Mouse (Mus musculus) CH12.LX (cell line): Measurements from ENCODE around the gene Tmem204. TPM values are rescaled to one million over a fixed set of nuclear protein-coding genes. Genes with fewer than 3 reads are reported as not detected.
"Not testable (repeated sequence)": the region's sequence is repeated elsewhere in the genome, so short reads cannot be mapped to it uniquely, and the experiment has no call there.

ENCODE experiments used
- DNase-seq: peaks from one replicate; pipeline ENCODE4 v3.0.0-alpha.2; 2013; ENCODE audit errors: extremely low read depth
- H3K27ac ChIP-seq: 2 replicates; pipeline ENCODE4 v1.5.1; 2012; ENCODE audit warnings: low read depth, mild to moderate bottlenecking, control low read depth, moderate library complexity; ENCODE audit not compliant: insufficient read depth
- H3K27me3 ChIP-seq: replicated peaks from 2 replicates; pipeline ENCODE3; 2012; ENCODE audit warnings: inconsistent platforms
- H3K36me3 ChIP-seq, 2 experiments: replicated peaks in 1 of 2; 2 replicates each; pipeline versions ENCODE3 to v1.6.1; 2012; ENCODE audit warnings: inconsistent platforms in 1 of 2, low read length in 1 of 2, mild to moderate bottlenecking in 1 of 2, mixed read lengths in 1 of 2, moderate library complexity in 1 of 2; ENCODE audit not compliant: control insufficient read depth in 1 of 2, insufficient read depth in 1 of 2
- H3K4me1 ChIP-seq, 2 experiments: 2 replicates each; pipeline ENCODE4 v1.6.1; 2012; ENCODE audit warnings: inconsistent platforms in 1 of 2, moderate library complexity in 1 of 2; ENCODE audit not compliant: insufficient read depth in 2 of 2, control insufficient read depth in 1 of 2
- H3K4me2 ChIP-seq: 2 replicates; pipeline ENCODE4 v1.6.1; 2012; ENCODE audit warnings: low read depth, mild to moderate bottlenecking, control low read depth; ENCODE audit not compliant: poor library complexity, insufficient read depth, severe bottlenecking
- H3K4me3 ChIP-seq, 3 experiments: fragments of 150-350 bp in 1 of 3; sonication (generic) in 1 of 3; replicated peaks in 1 of 3; 2 replicates each; pipeline versions ENCODE3 to v1.5.1; 2011 to 2012; ENCODE audit warnings: low read depth in 2 of 3, low read length in 2 of 3, mild to moderate bottlenecking in 2 of 3, moderate library complexity in 2 of 3, control low read depth in 1 of 3, improper control_type of control experiment in 1 of 3, inconsistent platforms in 1 of 3, mixed read lengths in 1 of 3; ENCODE audit not compliant: poor library complexity in 1 of 3
- H3K79me2 ChIP-seq: replicated peaks from 2 replicates; pipeline ENCODE4 v1.6.1; 2012; ENCODE audit warnings: mild to moderate bottlenecking, moderate library complexity; ENCODE audit not compliant: control insufficient read depth, poor library complexity, insufficient read depth, severe bottlenecking; ENCODE audit errors: extremely low read depth
- H3K9ac ChIP-seq: 2 replicates; pipeline ENCODE4 v1.6.1; 2012; ENCODE audit warnings: low read depth, mild to moderate bottlenecking, control low read depth, moderate library complexity; ENCODE audit not compliant: insufficient read depth
- H3K9me3 ChIP-seq: replicated peaks from 2 replicates; pipeline ENCODE3; 2012; ENCODE audit warnings: low read length, inconsistent platforms, mixed read lengths
- BHLHE40 ChIP-seq: IDR thresholded peaks from 2 replicates; pipeline ENCODE4 v1.6.1; 2011; ENCODE audit warnings: mild to moderate bottlenecking, low read depth, low read length, improper control_type of control experiment
- E2F4 ChIP-seq: IDR thresholded peaks from 2 replicates; pipeline ENCODE4 v1.6.1; 2011; ENCODE audit warnings: low read depth, low read length, improper control_type of control experiment; ENCODE audit not compliant: insufficient replicate concordance
- ELF1 ChIP-seq: IDR thresholded peaks from 2 replicates; pipeline ENCODE4 v1.6.1; 2014; ENCODE audit warnings: low read depth, mild to moderate bottlenecking, inconsistent platforms, low read length, improper control_type of control experiment
- EP300 ChIP-seq: IDR thresholded peaks from 2 replicates; pipeline ENCODE4 v1.6.1; 2011; ENCODE audit warnings: low read length, improper control_type of control experiment
- MAFK ChIP-seq: IDR thresholded peaks from 2 replicates; pipeline ENCODE4 v1.6.1; 2011; ENCODE audit warnings: low read length, improper control_type of control experiment; ENCODE audit not compliant: insufficient replicate concordance
- MAZ ChIP-seq: IDR thresholded peaks from 2 replicates; pipeline ENCODE4 v1.6.1; 2012; ENCODE audit warnings: low read depth, mild to moderate bottlenecking, inconsistent platforms, low read length, improper control_type of control experiment, moderate library complexity
- MXI1 ChIP-seq: IDR thresholded peaks from 2 replicates; pipeline ENCODE4 v1.6.1; 2011; ENCODE audit warnings: mild to moderate bottlenecking, low read depth, low read length, improper control_type of control experiment
- NRF1 ChIP-seq: IDR thresholded peaks from 2 replicates; pipeline ENCODE4 v1.6.1; 2014; ENCODE audit warnings: low read depth, mild to moderate bottlenecking, inconsistent platforms, low read length, improper control_type of control experiment, moderate library complexity
- PAX5 ChIP-seq: IDR thresholded peaks from 2 replicates; pipeline ENCODE4 v1.6.1; 2012; ENCODE audit warnings: low read length, inconsistent platforms, mixed read lengths
- POLR2A ChIP-seq: IDR thresholded peaks from 2 replicates; pipeline ENCODE4 v1.6.1; 2011; ENCODE audit warnings: low read depth, mild to moderate bottlenecking, improper control_type of control experiment, low read length
- RAD21 ChIP-seq: IDR thresholded peaks from 2 replicates; pipeline ENCODE4 v1.6.1; 2011; ENCODE audit warnings: low read depth, mild to moderate bottlenecking, low read length, improper control_type of control experiment, moderate library complexity
- TCF12 ChIP-seq: IDR thresholded peaks from 2 replicates; pipeline ENCODE4 v1.6.1; 2014; ENCODE audit warnings: low read depth, mild to moderate bottlenecking, inconsistent platforms, low read length, improper control_type of control experiment
- UBTF ChIP-seq: IDR thresholded peaks from 2 replicates; pipeline ENCODE4 v1.6.1; 2012; ENCODE audit warnings: low read depth, mild to moderate bottlenecking, inconsistent platforms, low read length, improper control_type of control experiment, moderate library complexity
- USF1 ChIP-seq: IDR thresholded peaks from 2 replicates; pipeline ENCODE4 v1.6.1; 2014; ENCODE audit warnings: low read depth, mild to moderate bottlenecking, inconsistent platforms, low read length, improper control_type of control experiment
- ZKSCAN1 ChIP-seq: IDR thresholded peaks from 2 replicates; pipeline ENCODE4 v1.6.1; 2012; ENCODE audit warnings: low read depth, inconsistent platforms, low read length, improper control_type of control experiment, borderline replicate concordance
- dilution Hi-C: fragments of 300-500 bp; cut with MboI; formaldehyde crosslinking; loops from 2 replicates; pipeline ENCODE4 v1.14.3; 2020; ENCODE audit warnings: low sequenced_read_pairs; ENCODE audit not compliant: extremely low pct_unique_long_range_greater_than_20kb, extremely low pct_ligation_motif_present
- in situ Hi-C: fragments of 300-500 bp; cut with MboI; formaldehyde crosslinking; loops from 3 replicates; pipeline ENCODE4 v1.14.3; 2019; ENCODE audit warnings: low sequenced_read_pairs, low pct_ligation_motif_present, low pct_unique_long_range_greater_than_20kb, mixed read lengths
- polyA plus RNA-seq: library from polyadenylated mRNA; unstranded; fragments of >175 nt; gene quantifications from 2 replicates; pipeline ENCODE4 v1.2.1, GENCODE M21; 2012; ENCODE audit warnings: low read depth; ENCODE audit not compliant: insufficient read length
- total RNA-seq, 2 experiments: library from RNA; depleted of rRNA; stranded (reverse); fragments of 300-350 nt in 1 of 2; fragments of >200 nt in 1 of 2; gene quantifications; 2 replicates each; pipeline ENCODE4 v1.2.3; 2012 to 2014

Tmem204 gene
- total and polyA plus RNA-seq, 3 experiments, result 1.9 TPM; not detected in 2

GRCm38 (mm10) chr17:25127681-25128080 lies 44.3 kb upstream of the Tmem204 start:
- Histone ChIP-seq H3K9ac (no peak overlapping the region), H3K4me2 (no peak overlapping the region), H3K27ac (no peak overlapping the region), H3K79me2 (no peaks in the 10 kb centered on the region), H3K4me3 (no peak overlapping the region), H3K4me1 (peaks cover under 1 to 3% of the 10 kb centered on the region in 2 experiments; a peak in 2 of 4 replicates), H3K9me3 (no peaks in the 10 kb centered on the region), H3K27me3 (peaks cover 52% of the 10 kb centered on the region), H3K36me3 (no peaks in the 10 kb centered on the region)
- dilution Hi-C loops (no loop called here), in situ Hi-C loops (no loop called here)
- DNase-seq, result no peak
- no peak for TF ChIP-seq MXI1
- no peak for TF ChIP-seq RAD21
- no peak for TF ChIP-seq NRF1
- TF ChIP-seq MAZ, result no peak
- no peak for TF ChIP-seq TCF12
- no peak for TF ChIP-seq POLR2A
- TF ChIP-seq UBTF, result no peak
- no peak for TF ChIP-seq ZKSCAN1
- TF ChIP-seq EP300, result no peak
- no peak for TF ChIP-seq PAX5
- no peak for TF ChIP-seq ELF1
- TF ChIP-seq USF1, result no peak
- TF ChIP-seq BHLHE40, result no peak
- no peak for TF ChIP-seq E2F4

DNA sequence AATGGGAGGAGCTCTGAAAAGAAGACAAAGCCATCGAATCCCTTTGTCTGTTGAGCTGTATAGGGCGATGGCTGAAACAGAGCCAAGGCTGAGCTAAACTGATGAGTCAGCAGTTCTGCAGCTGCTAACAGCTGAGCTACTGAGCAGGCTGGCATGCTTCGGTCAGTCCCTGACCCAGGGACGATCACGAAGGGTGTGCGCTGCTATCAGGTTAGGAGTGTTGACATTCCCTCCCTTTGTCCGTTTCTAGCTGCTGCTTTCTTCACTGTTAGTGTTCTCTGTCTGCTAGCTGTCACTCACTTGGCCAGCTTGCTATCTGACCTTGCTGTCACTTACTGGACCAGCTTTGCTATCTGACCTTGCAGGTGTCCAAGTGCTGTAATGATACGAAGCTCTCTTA lies 43.7 kb upstream of the Tmem204 start:
- in situ Hi-C loops, result no loop called here
- H3K36me3 ChIP-seq, result no peaks in the 10 kb centered on the region
- H3K79me2 ChIP-seq, result no peaks in the 10 kb centered on the region
- peaks cover 0 to 3% of the 10 kb centered on the region in 2 experiments; a peak in 1 of 4 replicates for H3K4me1 ChIP-seq
- no peak overlapping the region for H3K27ac ChIP-seq
- H3K4me3 ChIP-seq, result no peak overlapping the region
- H3K4me2 ChIP-seq, result 0 out of 2 replicates have a peak overlapping the region, but pooled peaks have one; percentile 8
- no peak for TF ChIP-seq PAX5
- TF ChIP-seq MAFK, result peak; percentile 100
- no peak for TF ChIP-seq TCF12
- no peak for TF ChIP-seq ZKSCAN1
- no peak overlapping the region for H3K9ac ChIP-seq
- dilution Hi-C loops, result no loop called here
- DNase-seq, result no peak
- H3K9me3 ChIP-seq, result no peaks in the 10 kb centered on the region
- H3K27me3 ChIP-seq, result peaks cover 59% of the 10 kb centered on the region

DNA sequence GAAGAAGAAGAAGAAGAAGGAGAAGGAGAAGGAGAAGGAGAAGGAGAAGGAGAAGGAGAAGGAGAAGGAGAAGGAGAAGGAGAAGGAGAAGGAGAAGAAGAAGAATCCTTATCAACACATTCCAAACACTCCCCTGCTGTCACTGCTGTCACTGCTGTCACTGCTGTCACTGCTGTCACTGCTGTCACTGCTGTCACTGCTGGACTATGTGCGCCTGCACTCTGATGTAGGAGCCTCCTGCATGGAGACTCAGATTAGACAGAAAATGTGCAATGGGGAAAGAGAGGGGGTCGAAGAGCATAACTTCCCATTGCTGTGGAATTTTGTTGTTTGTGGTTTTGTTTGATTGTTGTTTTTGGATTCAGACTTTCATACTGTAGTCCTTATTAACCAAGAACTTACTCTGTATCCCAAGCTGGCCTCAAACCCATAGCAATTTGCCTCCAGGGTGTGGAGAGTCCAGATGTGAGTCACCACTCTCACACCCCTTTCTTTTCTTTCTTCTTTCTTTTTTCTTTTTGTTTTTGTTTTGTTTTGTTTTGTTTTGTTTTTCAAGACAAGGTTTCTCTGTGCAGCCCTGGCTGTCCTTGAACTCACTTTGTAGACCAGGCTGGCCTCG lies 42.2 kb upstream of the Tmem204 start:
- H3K79me2 ChIP-seq, dilution Hi-C loops, DNase-seq, H3K9me3 ChIP-seq, H3K4me1 ChIP-seq, H3K36me3 ChIP-seq, H3K9ac ChIP-seq, H3K27ac ChIP-seq, H3K4me3 ChIP-seq, in situ Hi-C loops, H3K4me2 ChIP-seq: not testable (repeated sequence)
- H3K27me3 ChIP-seq, result peaks cover 74% of the 10 kb centered on the region
